Mouse (Mus musculus) liver, embryonic 15.5 days (tissue): ENCODE measurements around the gene Ccdc149. TPM values are rescaled to one million over a fixed set of nuclear protein-coding genes. Genes with fewer than 3 reads are reported as not detected.

Experiments used
- ATAC-seq: fragments of 200-750 bp; cut with Nextera tagmentation; 2 replicates; pipeline ENCODE4 v1.8.0; 2017; ENCODE audit warnings: moderate number of reproducible peaks, mild to moderate bottlenecking, moderate library complexity; ENCODE audit not compliant: insufficient read depth
- H3K27ac ChIP-seq: fragments of 300-500 bp; sonication (generic); replicated peaks from 2 replicates; pipeline ENCODE4 v1.5.1; 2015; ENCODE audit warnings: mild to moderate bottlenecking, inconsistent platforms
- H3K27me3 ChIP-seq: fragments of 300-500 bp; sonication (generic); 2 replicates; pipeline ENCODE4 v1.6.1; 2015; ENCODE audit warnings: mild to moderate bottlenecking, inconsistent platforms
- H3K36me3 ChIP-seq: fragments of 300-500 bp; sonication (generic); replicated peaks from 2 replicates; pipeline ENCODE4 v1.6.1; 2015; ENCODE audit warnings: moderate library complexity, mild to moderate bottlenecking, inconsistent platforms
- H3K4me1 ChIP-seq: fragments of 300-500 bp; sonication (generic); replicated peaks from 2 replicates; pipeline ENCODE4 v1.6.1; 2015; ENCODE audit warnings: inconsistent platforms
- H3K4me2 ChIP-seq: fragments of 300-500 bp; sonication (generic); 2 replicates; pipeline ENCODE4 v1.6.1; 2015; ENCODE audit warnings: moderate library complexity, mild to moderate bottlenecking, inconsistent platforms
- H3K4me3 ChIP-seq: fragments of 300-500 bp; sonication (generic); replicated peaks from 2 replicates; pipeline ENCODE4 v1.5.1; 2015; ENCODE audit warnings: mild to moderate bottlenecking, inconsistent platforms
- H3K9ac ChIP-seq: fragments of 300-500 bp; sonication (generic); 2 replicates; pipeline ENCODE4 v1.6.1; 2015; ENCODE audit warnings: moderate library complexity, mild to moderate bottlenecking, inconsistent platforms
- H3K9me3 ChIP-seq: fragments of 300-500 bp; sonication (generic); replicated peaks from 2 replicates; pipeline ENCODE4 v1.6.1; 2016; ENCODE audit warnings: inconsistent platforms
- WGBS: fragments of 180-500 bp; shearing (Covaris S2); methylation state at CpG from one replicate; pipeline ENCODE4 v1.1.7; 2015; ENCODE audit warnings: mixed read lengths; ENCODE audit not compliant: insufficient replicate concordance; 5-methylcytosine and 5-hydroxymethylcytosine counted together
- polyA plus RNA-seq: library from polyadenylated mRNA; unstranded; fragments of >200 nt; fragmentation: Nextera tagmentation; extraction: Ambion mirVana; gene quantifications from 2 replicates; pipeline ENCODE4 v1.2.1, GENCODE M21; 2015

The Ccdc149 gene
- polyA plus RNA-seq, 1 experiment from 2014 or later = 0.60 TPM

- WGBS = 70% methylated on average over 6 of the region's 6 CpGs
- Histone ChIP-seq H3K27me3 (peaks cover 11% of the 10 kb centered on the region; the same call in 1 of the 2 replicates), H3K27ac (no peak overlapping the region), H3K4me3 (no peak overlapping the region), H3K4me1 (no peaks in the 10 kb centered on the region), H3K9ac (no peak overlapping the region), H3K9me3 (no peaks in the 10 kb centered on the region), H3K36me3 (no peaks in the 10 kb centered on the region), H3K4me2 (no peak overlapping the region)
- ATAC-seq = no peak
These were observed 100.4 kb downstream of the Ccdc149 start for GRCm38 (mm10) chr5:52370901-52371300.

GRCm38 (mm10) chr5:52367866-52368840, 103.2 kb downstream of the Ccdc149 start:
- H3K9me3 ChIP-seq = no peaks in the 10 kb centered on the region
- H3K36me3 ChIP-seq = no peaks in the 10 kb centered on the region
- H3K4me2 ChIP-seq = no peak overlapping the region
- no peaks in the 10 kb centered on the region for H3K4me1 ChIP-seq
- H3K27me3 ChIP-seq = peaks cover 11% of the 10 kb centered on the region; the same call in 1 of the 2 replicates
- H3K9ac ChIP-seq = no peak overlapping the region
- no peak overlapping the region for H3K27ac ChIP-seq
- ATAC-seq = no peak
- 50% methylated on average over 63 of the region's 63 CpGs for WGBS
- no peak overlapping the region for H3K4me3 ChIP-seq

GRCm38 (mm10) chr5:52366661-52367060, 104.7 kb downstream of the Ccdc149 start:
- no peak for ATAC-seq
- H3K27ac ChIP-seq = no peak overlapping the region
- H3K27me3 ChIP-seq = peaks cover 11% of the 10 kb centered on the region; the same call in 1 of the 2 replicates
- H3K9ac ChIP-seq = no peak overlapping the region
- no peaks in the 10 kb centered on the region for H3K4me1 ChIP-seq
- no peaks in the 10 kb centered on the region for H3K36me3 ChIP-seq
- no peak overlapping the region for H3K4me3 ChIP-seq
- 30% methylated on average over 2 of the region's 2 CpGs for WGBS
- H3K4me2 ChIP-seq = no peak overlapping the region
- no peaks in the 10 kb centered on the region for H3K9me3 ChIP-seq

GRCm38 (mm10) chr5:52365930-52366329, 105.4 kb downstream of the Ccdc149 start:
- Histone ChIP-seq H3K9ac (no peak overlapping the region), H3K4me1 (no peaks in the 10 kb centered on the region), H3K4me3 (no peak overlapping the region), H3K27ac (no peak overlapping the region), H3K27me3 (peaks cover 11% of the 10 kb centered on the region; the same call in 1 of the 2 replicates), H3K4me2 (no peak overlapping the region), H3K9me3 (no peaks in the 10 kb centered on the region), H3K36me3 (no peaks in the 10 kb centered on the region)
- no peak for ATAC-seq
- WGBS = 65% methylated on average over 5 of the region's 5 CpGs

- WGBS = 56% methylated on average over 5 of the region's 5 CpGs
- Histone ChIP-seq H3K9me3 (no peaks in the 10 kb centered on the region), H3K9ac (no peak overlapping the region), H3K4me2 (no peak overlapping the region), H3K4me3 (no peak overlapping the region), H3K36me3 (no peaks in the 10 kb centered on the region), H3K4me1 (no peaks in the 10 kb centered on the region; the same call in 1 of the 2 replicates), H3K27ac (no peak overlapping the region), H3K27me3 (peaks cover 11% of the 10 kb centered on the region; the same call in 1 of the 2 replicates)
- no peak for ATAC-seq
These were observed 106.8 kb downstream of the Ccdc149 start for GRCm38 (mm10) chr5:52364521-52364920.

- Histone ChIP-seq H3K36me3 (no peaks in the 10 kb centered on the region), H3K9me3 (no peaks in the 10 kb centered on the region), H3K9ac (no peak within 1 kb of the TSS), H3K4me3 (no peak within 1 kb of the TSS), H3K27me3 (peaks cover 9% of the 10 kb centered on the region; the same call in 1 of the 2 replicates), H3K27ac (no peak within 1 kb of the TSS), H3K4me2 (no peak within 1 kb of the TSS), H3K4me1 (no peaks in the 10 kb centered on the region; the same call in 1 of the 2 replicates)
- no peak for ATAC-seq
- 29% methylated on average over 11 of the region's 11 CpGs for WGBS
These were observed 107.7 kb downstream of the Ccdc149 start, which contains the start of gene Sod3 for GRCm38 (mm10) chr5:52363468-52364150. Gene Sod3 (plus strand): TSS chr5:52363791.

- no peak overlapping the region for H3K9ac ChIP-seq
- no peak overlapping the region for H3K4me2 ChIP-seq
- no peaks in the 10 kb centered on the region for H3K9me3 ChIP-seq
- no peaks in the 10 kb centered on the region for H3K36me3 ChIP-seq
- no peak overlapping the region for H3K27ac ChIP-seq
- ATAC-seq = no peak
- H3K27me3 ChIP-seq = peaks cover 2% of the 10 kb centered on the region; the same call in 1 of the 2 replicates
- H3K4me3 ChIP-seq = no peak overlapping the region
- WGBS = 62% methylated on average over 6 of the region's 6 CpGs
- no peaks in the 10 kb centered on the region; the same call in 1 of the 2 replicates for H3K4me1 ChIP-seq
These were observed 108.4 kb downstream of the Ccdc149 start for GRCm38 (mm10) chr5:52362776-52363467.

GRCm38 (mm10) chr5:52360286-52361049, 110.9 kb downstream of the Ccdc149 start:
- no peak overlapping the region for H3K4me2 ChIP-seq
- 60% methylated on average over 21 of the region's 21 CpGs for WGBS

GRCm38 (mm10) chr5:52358120-52358519, 113.2 kb downstream of the Ccdc149 start:
- Histone ChIP-seq H3K4me2 (no peak overlapping the region), H3K9me3 (no peaks in the 10 kb centered on the region), H3K27ac (no peak overlapping the region), H3K4me1 (peaks cover 7% of the 10 kb centered on the region), H3K4me3 (no peak overlapping the region), H3K27me3 (no peaks in the 10 kb centered on the region), H3K9ac (no peak overlapping the region), H3K36me3 (no peaks in the 10 kb centered on the region)
- WGBS = 22% methylated on average over 6 of the region's 6 CpGs
- no peak for ATAC-seq

More at GRCm38 (mm10) chr5:52360286-52361049, 110.9 kb downstream of the Ccdc149 start:
- Histone ChIP-seq H3K9ac (no peak overlapping the region), H3K4me1 (peaks cover 4% of the 10 kb centered on the region), H3K27me3 (no peaks in the 10 kb centered on the region), H3K9me3 (no peaks in the 10 kb centered on the region), H3K36me3 (no peaks in the 10 kb centered on the region), H3K27ac (no peak overlapping the region), H3K4me3 (no peak overlapping the region)
- ATAC-seq = no peak

GRCm38 (mm10) chr5:52357175-52357754, 114.1 kb downstream of the Ccdc149 start:
- no peaks in the 10 kb centered on the region for H3K36me3 ChIP-seq
- no peaks in the 10 kb centered on the region for H3K9me3 ChIP-seq
- no peak overlapping the region for H3K27ac ChIP-seq
- no peak overlapping the region for H3K4me3 ChIP-seq
- peaks cover 7% of the 10 kb centered on the region for H3K4me1 ChIP-seq
- WGBS = 58% methylated on average over 9 of the region's 9 CpGs
- H3K4me2 ChIP-seq = no peak overlapping the region
- no peak overlapping the region for H3K9ac ChIP-seq
- no peaks in the 10 kb centered on the region for H3K27me3 ChIP-seq
- ATAC-seq = no peak
